Mouse (Mus musculus) ES-E14 (cell line): ENCODE data around the gene Cgnl1.

Source experiments
- CHD2 ChIP-seq: IDR thresholded peaks from 2 replicates; pipeline ENCODE4 v1.6.1; 2014; ENCODE audit warnings: mild to moderate bottlenecking, low read depth, low read length, inconsistent platforms
- HCFC1 ChIP-seq: IDR thresholded peaks from 2 replicates; pipeline ENCODE4 v1.6.1; 2012; ENCODE audit warnings: low read length, inconsistent platforms, borderline replicate concordance; ENCODE audit not compliant: insufficient read depth
- ZC3H11A ChIP-seq: IDR thresholded peaks from 2 replicates; pipeline ENCODE4 v1.6.1; 2012; ENCODE audit warnings: low read depth, mild to moderate bottlenecking, inconsistent platforms, low read length, borderline replicate concordance

DNA sequence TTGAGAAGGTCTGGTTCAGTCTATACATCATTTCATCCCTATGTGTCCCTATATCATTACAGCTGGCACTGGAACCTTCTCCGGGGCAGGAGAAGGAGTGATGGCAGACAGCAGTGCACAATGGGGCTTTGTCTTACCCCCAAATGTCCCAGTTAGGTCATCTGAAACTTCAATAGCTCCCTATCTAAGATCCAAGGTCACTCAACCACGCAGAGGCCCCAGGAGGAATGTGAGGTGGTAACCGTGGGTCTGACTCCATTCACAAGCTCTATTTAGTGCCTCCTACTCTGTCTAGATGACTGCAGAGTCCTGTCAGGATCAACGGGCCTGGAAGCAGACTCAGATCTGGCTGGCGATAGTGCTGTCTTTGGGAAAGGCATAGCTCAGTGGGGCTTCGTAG is 142.5 kb downstream of the Cgnl1 start:
- TF ChIP-seq ZC3H11A (no peak), HCFC1 (no peak), CHD2 (no peak)
